Mouse (Mus musculus) small intestine, adult 2 months (tissue): Measurements from ENCODE around the gene Hapln2.

Experiments used
- CTCF ChIP-seq: fragments of 200-500 bp; IDR thresholded peaks from 2 replicates; pipeline ENCODE4 v1.5.1; 2012; ENCODE audit warnings: low read depth, mild to moderate bottlenecking, control low read depth, inconsistent platforms, low read length, moderate library complexity, mixed read lengths; ENCODE audit not compliant: insufficient replicate concordance, insufficient read length; ENCODE audit errors: extremely low read depth
- POLR2A ChIP-seq: fragments of 200-500 bp; IDR thresholded peaks from 2 replicates; pipeline ENCODE4 v1.6.1; 2012; ENCODE audit warnings: low read depth, mild to moderate bottlenecking, control low read depth, inconsistent platforms, low read length, moderate library complexity

GRCm38 (mm10) chr3:87980085-87980484 lies 47.3 kb downstream of the Hapln2 start:
- TF ChIP-seq POLR2A (no peak), CTCF (no peak)
